In genomic region chr13:82081375-82081774, GRCm38 (mm10) we compare ENCODE assay signal across 13 mouse cellular contexts.
"Had no signal": no experiment of that assay in that cellular context is flagged by ENCODE, and none has a peak within 500 bp of the region (broad histone marks: within the 10 kb centered on the region; RNA-seq: fewer than 3 reads in every experiment).

No protein-coding gene starts in this region.

- H3K9me3 ChIP-seq: liver, embryonic 13.5 days had no signal

- H3K27ac ChIP-seq: left cerebral cortex, adult 2 months; liver, embryonic 13.5 days had no signal

- H3K36me3 ChIP-seq: liver, embryonic 13.5 days had no signal

- H3K4me3 ChIP-seq: left cerebral cortex, adult 2 months; liver, embryonic 13.5 days had no signal

- DNase-seq: kidney, adult 18-20 months; kidney, adult 9 months; kidney, postnatal 14 days; kidney, postnatal 4 days; liver, embryonic 13.5 days; lung, adult 2 months; lung, postnatal 14 days; lung, postnatal 4 days; midbrain, embryonic 14.5 days; thymus, adult 2 months; thymus, postnatal 25 days had no signal

- ATAC-seq: intestine, embryonic 16.5 days had no signal

- H3K4me1 ChIP-seq: liver, embryonic 13.5 days had no signal

- H3K27me3 ChIP-seq: liver, embryonic 13.5 days had no signal
